Mouse (Mus musculus) midbrain, embryonic 12.5 days (tissue): ENCODE measurements around the gene Blvrb. TPM values are rescaled to one million over a fixed set of nuclear protein-coding genes. Genes with fewer than 3 reads are reported as not detected.
A peak's percentile ranks its signal among the peaks of the same experiment; 100 is the strongest.

ENCODE experiments used
- ATAC-seq: fragments of 200-750 bp; cut with Nextera tagmentation; 2 replicates; pipeline ENCODE4 v1.8.0; 2017; ENCODE audit warnings: low read depth, moderate TSS enrichment, moderate library complexity; ENCODE audit not compliant: low FRiP score
- H3K27ac ChIP-seq: fragments of 300-500 bp; sonication (generic); replicated peaks from 2 replicates; pipeline ENCODE4 v1.5.1; 2016; ENCODE audit warnings: mild to moderate bottlenecking
- H3K27me3 ChIP-seq: fragments of 300-500 bp; sonication (generic); 2 replicates; pipeline ENCODE4 v1.6.1; 2016; ENCODE audit warnings: mild to moderate bottlenecking
- H3K36me3 ChIP-seq: fragments of 300-500 bp; sonication (generic); 2 replicates; pipeline ENCODE4 v1.6.1; 2016
- H3K4me1 ChIP-seq: fragments of 300-500 bp; sonication (generic); 2 replicates; pipeline ENCODE4 v1.6.1; 2016
- H3K4me2 ChIP-seq: fragments of 300-500 bp; sonication (generic); replicated peaks from 2 replicates; pipeline ENCODE4 v1.6.1; 2016; ENCODE audit warnings: mild to moderate bottlenecking, moderate library complexity
- H3K4me3 ChIP-seq: fragments of 300-500 bp; sonication (generic); 2 replicates; pipeline ENCODE4 v1.5.1; 2016; ENCODE audit warnings: mild to moderate bottlenecking
- H3K9ac ChIP-seq: fragments of 300-500 bp; sonication (generic); replicated peaks from 2 replicates; pipeline ENCODE4 v1.6.1; 2016; ENCODE audit warnings: mild to moderate bottlenecking, moderate library complexity
- H3K9me3 ChIP-seq: fragments of 300-500 bp; sonication (generic); 2 replicates; pipeline ENCODE4 v1.6.1; 2016; ENCODE audit warnings: mild to moderate bottlenecking
- WGBS: fragments of 180-500 bp; shearing (Covaris S2); methylation state at CpG from one replicate; pipeline ENCODE4 v1.1.7; 2016; 5-methylcytosine and 5-hydroxymethylcytosine counted together
- polyA plus RNA-seq: library from polyadenylated mRNA; unstranded; fragments of >200 nt; fragmentation: Nextera tagmentation; extraction: Ambion mirVana; gene quantifications from 2 replicates; pipeline ENCODE4 v1.2.1, GENCODE M21; 2016

Gene Blvrb
- polyA plus RNA-seq, 1 experiment from 2014 or later = 31.0 TPM

DNA sequence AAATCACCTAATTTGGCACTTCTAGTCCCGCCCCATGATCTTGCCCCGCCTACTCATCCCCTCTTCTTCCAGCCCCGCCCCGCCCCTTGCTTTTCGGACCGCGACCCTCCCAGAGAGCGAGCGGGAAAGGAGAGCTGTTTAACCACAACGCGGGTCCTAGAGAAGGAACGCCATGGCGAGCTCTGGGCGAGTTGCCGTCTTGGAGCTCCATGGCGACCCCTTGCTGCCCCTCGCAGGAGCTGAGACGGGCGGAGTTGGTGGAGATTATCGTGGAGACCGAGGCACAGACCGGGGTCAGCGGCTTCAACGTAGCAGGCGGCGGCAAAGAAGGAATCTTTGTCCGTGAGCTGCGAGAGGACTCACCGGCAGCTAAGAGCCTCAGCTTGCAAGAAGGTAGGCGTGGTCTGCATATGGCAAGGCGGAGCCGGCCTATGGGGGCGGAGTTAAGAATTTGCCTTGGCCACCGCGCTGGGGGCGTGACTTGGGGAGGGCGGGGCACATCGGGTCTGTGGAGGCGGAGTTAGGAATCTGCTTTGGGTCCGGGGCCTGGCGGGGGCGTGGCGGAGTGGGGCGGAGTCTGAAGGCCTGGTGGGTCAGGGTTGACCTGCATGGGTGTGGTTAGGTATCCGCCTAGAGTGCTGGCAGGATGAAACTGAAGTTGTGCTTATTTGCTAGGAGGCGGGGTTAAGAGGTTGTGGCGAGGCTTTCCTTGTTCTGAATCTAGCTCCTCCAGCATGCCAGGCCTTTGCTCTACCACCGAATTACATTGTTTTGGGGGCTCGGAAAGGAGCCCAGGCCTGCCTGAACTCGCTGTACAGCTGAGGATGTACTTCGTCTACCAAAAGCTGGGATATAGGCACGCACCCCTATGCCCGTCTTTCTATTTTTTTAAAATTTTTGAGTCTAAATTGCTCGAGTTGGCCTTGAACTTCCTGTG is 60.2 kb downstream of the Blvrb start:
- Histone ChIP-seq H3K27me3 (no peaks in the 10 kb centered on the region), H3K4me1 (peaks cover 11% of the 10 kb centered on the region), H3K9ac (peak overlapping the region; percentile 60), H3K4me2 (peak overlapping the region; percentile 60), H3K9me3 (no peaks in the 10 kb centered on the region), H3K27ac (peak overlapping the region; percentile 95), H3K4me3 (peak overlapping the region; percentile 52), H3K36me3 (no peaks in the 10 kb centered on the region)
- WGBS = under 1% methylated on average over 52 of the region's 54 CpGs
- peak; percentile 90 for ATAC-seq

- H3K27ac ChIP-seq = peak overlapping the region; percentile 95; the same call in 1 of the 2 replicates
- peaks cover 11% of the 10 kb centered on the region for H3K4me1 ChIP-seq
- no peaks in the 10 kb centered on the region for H3K27me3 ChIP-seq
- peak overlapping the region; percentile 52 for H3K4me3 ChIP-seq
- no peak overlapping the region for H3K9ac ChIP-seq
- peak; percentile 28 for ATAC-seq
- H3K9me3 ChIP-seq = no peaks in the 10 kb centered on the region
- 22% methylated on average over 6 of the region's 6 CpGs for WGBS
- peak overlapping the region; percentile 60 for H3K4me2 ChIP-seq
- no peaks in the 10 kb centered on the region for H3K36me3 ChIP-seq
Observed at GRCm38 (mm10) chr7:27508648-27509005, 60.8 kb downstream of the Blvrb start.

DNA sequence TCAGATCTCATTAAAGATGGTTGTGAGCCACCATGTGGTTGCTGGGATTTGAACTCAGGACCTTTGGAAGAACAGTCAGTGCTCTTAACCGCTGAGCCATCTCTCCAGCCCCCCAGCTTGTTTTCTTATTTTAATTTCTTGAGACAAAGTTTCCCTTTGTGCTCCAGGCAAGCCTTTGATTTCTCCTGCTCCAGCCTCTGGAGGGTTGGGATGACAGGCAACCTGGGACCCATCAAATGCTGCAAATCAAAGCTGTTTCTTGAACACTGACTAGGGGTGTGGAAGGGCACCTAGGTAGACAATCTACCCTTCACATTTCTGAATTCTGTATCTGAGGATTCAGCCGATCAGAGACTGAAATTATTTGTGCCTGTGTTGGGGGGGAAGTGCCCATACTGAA is 63.0 kb downstream of the Blvrb start:
- Histone ChIP-seq H3K4me1 (peaks cover 11% of the 10 kb centered on the region), H3K9me3 (no peaks in the 10 kb centered on the region), H3K36me3 (no peaks in the 10 kb centered on the region), H3K27ac (no peak overlapping the region), H3K9ac (no peak overlapping the region), H3K27me3 (no peaks in the 10 kb centered on the region), H3K4me2 (no peak overlapping the region), H3K4me3 (no peak overlapping the region)
- 83% methylated on average over 2 of the region's 2 CpGs for WGBS
- ATAC-seq = no peak

DNA sequence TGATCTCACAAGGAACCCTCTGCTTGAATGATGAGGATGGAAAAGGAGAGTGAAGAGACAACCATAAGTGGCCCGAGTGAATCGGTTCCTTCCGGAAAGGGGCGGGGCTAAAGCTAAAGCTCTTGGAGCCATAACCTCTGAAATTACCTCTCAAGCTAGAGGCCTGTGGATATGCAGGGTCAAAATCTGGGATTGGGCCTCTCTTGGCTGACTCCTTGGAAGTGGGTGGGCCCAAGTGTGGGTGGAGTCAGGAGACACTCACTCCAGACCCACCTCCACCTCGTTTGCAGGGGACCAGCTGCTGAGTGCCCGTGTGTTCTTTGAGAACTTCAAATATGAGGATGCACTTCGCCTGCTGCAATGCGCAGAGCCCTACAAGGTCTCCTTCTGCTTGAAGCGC is 67.2 kb downstream of the Blvrb start:
- ATAC-seq = no peak
- H3K9ac ChIP-seq = no peak overlapping the region
- no peaks in the 10 kb centered on the region for H3K4me1 ChIP-seq
- H3K4me2 ChIP-seq = no peak overlapping the region
- 0 out of 2 replicates have a peak, but pooled peaks cover 3% of the 10 kb centered on the region for H3K36me3 ChIP-seq
- H3K27me3 ChIP-seq = no peaks in the 10 kb centered on the region
- H3K9me3 ChIP-seq = no peaks in the 10 kb centered on the region
- WGBS = 82% methylated on average over 9 of the region's 9 CpGs
- H3K4me3 ChIP-seq = no peak overlapping the region
- H3K27ac ChIP-seq = no peak overlapping the region

Other genes starting within 250 kb of the Blvrb start
- 8.7 and 10.2 TPM in 2 replicates for gene Itpkc, start 219.3 kb upstream of the Blvrb start, polyA plus RNA-seq
- gene Coq8b, start 215.0 kb upstream of the Blvrb start, polyA plus RNA-seq = 22.1 and 22.9 TPM in 2 replicates
- gene Numbl, start 189.5 kb upstream of the Blvrb start, polyA plus RNA-seq = 59.8 and 61.2 TPM in 2 replicates
- 10.1 and 10.2 TPM in 2 replicates for gene Ltbp4, start 110.3 kb upstream of the Blvrb start, polyA plus RNA-seq
- 77.3 and 78.1 TPM in 2 replicates for gene Shkbp1, start 92.0 kb upstream of the Blvrb start, polyA plus RNA-seq
- 0.87 TPM in 1 of 2 replicates, not detected in the other for gene Gm20479, start 90.6 kb upstream of the Blvrb start, polyA plus RNA-seq
- 0.67 and 0.78 TPM in 2 replicates for gene Sptbn4, start 292 bp upstream of the Blvrb start, polyA plus RNA-seq
- gene Sertad3, start 25.8 kb downstream of the Blvrb start, polyA plus RNA-seq = 16.5 and 18.7 TPM in 2 replicates
- 11.6 and 14.4 TPM in 2 replicates for gene Sertad1, start 38.9 kb downstream of the Blvrb start, polyA plus RNA-seq
- 2.5 and 3.1 TPM in 2 replicates for gene Prx, start 51.3 kb downstream of the Blvrb start, polyA plus RNA-seq
- gene Hipk4, start 75.3 kb downstream of the Blvrb start, polyA plus RNA-seq = 0.38 and 0.45 TPM in 2 replicates
- gene Pld3, start 105.2 kb downstream of the Blvrb start, polyA plus RNA-seq = 69.9 and 71.6 TPM in 2 replicates
- gene 2310022A10Rik, start 105.3 kb downstream of the Blvrb start, polyA plus RNA-seq = 37.2 and 37.4 TPM in 2 replicates
- 79.6 and 90.9 TPM in 2 replicates for gene Akt2, start 143.6 kb downstream of the Blvrb start, polyA plus RNA-seq
- gene Ttc9b, start 205.9 kb downstream of the Blvrb start, polyA plus RNA-seq = 18.1 and 19.4 TPM in 2 replicates
- gene Map3k10, start 226.6 kb downstream of the Blvrb start, polyA plus RNA-seq = 17.9 and 18.9 TPM in 2 replicates
- 9.3 and 9.9 TPM in 2 replicates for gene Zfp607b, start 241.4 kb downstream of the Blvrb start, polyA plus RNA-seq